Mouse (Mus musculus): Measurements from ENCODE around the gene Adcy5.

DNA sequence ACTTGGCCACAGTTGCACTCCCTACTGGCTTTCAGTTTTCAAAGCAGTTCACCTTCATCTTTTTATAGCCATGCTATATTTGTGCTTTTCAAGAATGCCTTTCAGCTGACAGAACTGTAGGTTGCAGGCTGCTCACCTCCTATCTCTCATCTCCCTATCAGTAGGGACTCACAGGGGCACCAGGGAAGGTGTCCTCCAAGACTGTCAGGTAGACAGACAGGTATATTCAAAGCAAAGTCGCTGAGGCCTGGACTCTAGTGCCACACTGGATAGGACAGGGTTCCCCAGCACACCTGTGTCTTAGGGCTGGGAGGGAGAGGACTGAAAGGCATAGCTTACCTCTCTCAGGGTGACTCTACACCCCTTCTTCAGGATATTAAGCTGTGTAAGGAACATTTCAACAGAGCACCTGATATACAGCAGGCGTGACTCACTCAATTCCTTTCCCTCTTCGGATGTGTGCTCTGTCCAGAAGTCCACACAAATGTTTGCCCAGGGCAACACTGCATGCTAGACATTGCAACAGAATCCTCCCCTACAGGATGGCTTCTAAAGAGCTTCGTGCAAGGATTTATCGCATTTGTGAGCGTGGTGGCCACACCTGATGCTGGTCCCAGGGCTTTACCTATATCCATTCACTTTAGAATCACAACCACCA, 153.9 kb downstream of the Adcy5 start:
- TF ChIP-seq CTCF (IDR thresholded peaks at IDR 0.05; ENCODE audit: low read depth): no peak
- no peak for TF ChIP-seq EP300 (IDR thresholded peaks at IDR 0.05; ENCODE audit: low read depth)
